Mouse (Mus musculus): ENCODE results near the gene Atad3a.
"Not testable (repeated sequence)": the region's sequence is repeated elsewhere in the genome, so short reads cannot be mapped to it uniquely, and the experiment has no call there.

The Atad3a gene

GRCm38 (mm10) chr4:155760613-155761355 lies at the start of gene Atad3a:
Gene Atad3a, minus strand, starts transcription at chr4:155761093.
- peak; percentile 98 for DNase-seq

GRCm38 (mm10) chr4:155807841-155808240 lies 46.9 kb upstream of the Atad3a start:
- no peak for DNase-seq

- peak; percentile 97 for DNase-seq
Observed at GRCm38 (mm10) chr4:155803340-155804041, 42.6 kb upstream of the Atad3a start.

GRCm38 (mm10) chr4:155802741-155803339 lies 41.9 kb upstream of the Atad3a start, which contains the start of gene Mrpl20:
Gene Mrpl20, plus strand, starts transcription at chr4:155802878.
- DNase-seq: no peak

GRCm38 (mm10) chr4:155802075-155802474 lies 41.2 kb upstream of the Atad3a start:
- no peak for DNase-seq

GRCm38 (mm10) chr4:155793730-155794129 lies 32.8 kb upstream of the Atad3a start:
- no peak for DNase-seq

- DNase-seq: no peak
Observed at GRCm38 (mm10) chr4:155791240-155791933, 30.5 kb upstream of the Atad3a start.

- no peak for DNase-seq
Observed at GRCm38 (mm10) chr4:155790650-155791161, 29.8 kb upstream of the Atad3a start.

GRCm38 (mm10) chr4:155790021-155790489 lies 29.2 kb upstream of the Atad3a start, which contains the start of gene Ankrd65:
Gene Ankrd65, plus strand, starts transcription at chr4:155790439.
- no peak for DNase-seq

GRCm38 (mm10) chr4:155788833-155789232 lies 27.9 kb upstream of the Atad3a start:
- DNase-seq: not testable (repeated sequence)

GRCm38 (mm10) chr4:155788300-155788699 lies 27.4 kb upstream of the Atad3a start:
- DNase-seq: no peak

- DNase-seq: no peak
Observed at GRCm38 (mm10) chr4:155785819-155786218, 24.9 kb upstream of the Atad3a start, which contains the start of gene Tmem88b. Gene Tmem88b, minus strand, starts transcription at chr4:155785874.

GRCm38 (mm10) chr4:155785246-155785645 lies 24.4 kb upstream of the Atad3a start:
- DNase-seq: no peak

- peak; percentile 80 for DNase-seq
Observed at GRCm38 (mm10) chr4:155784081-155784701, 23.3 kb upstream of the Atad3a start.

- no peak for DNase-seq
Observed at GRCm38 (mm10) chr4:155783486-155784080, 22.7 kb upstream of the Atad3a start.

- DNase-seq: no peak
Observed at GRCm38 (mm10) chr4:155780895-155781294, 20.0 kb upstream of the Atad3a start.

GRCm38 (mm10) chr4:155779498-155779897 lies 18.6 kb upstream of the Atad3a start:
- DNase-seq: no peak

GRCm38 (mm10) chr4:155777816-155778215 lies 16.9 kb upstream of the Atad3a start:
- DNase-seq: no peak

GRCm38 (mm10) chr4:155776704-155777335 lies 15.9 kb upstream of the Atad3a start:
- no peak for DNase-seq

- no peak for DNase-seq
Observed at GRCm38 (mm10) chr4:155775855-155776254, 15.0 kb upstream of the Atad3a start.
